Mouse (Mus musculus) mature B cell (primary cell): ENCODE data around the gene Smad6.

Source experiments
- in situ Hi-C: fragments of 300-500 bp; cut with MboI; formaldehyde crosslinking; loops from 2 replicates; pipeline ENCODE4 v1.14.3; 2019

The Smad6 gene

GRCm38 (mm10) chr9:63982937-63983632 is 38.8 kb downstream of the Smad6 start:
- in situ Hi-C loops = no loop called here

GRCm38 (mm10) chr9:63981912-63982311 is 39.9 kb downstream of the Smad6 start:
- in situ Hi-C loops = no loop called here

- in situ Hi-C loops = no loop called here
Measured at GRCm38 (mm10) chr9:63981371-63981770, 40.5 kb downstream of the Smad6 start.

GRCm38 (mm10) chr9:63980179-63981086 is 41.4 kb downstream of the Smad6 start:
- in situ Hi-C loops = no loop called here

- in situ Hi-C loops = no loop called here
Measured at GRCm38 (mm10) chr9:63979275-63979674, 42.6 kb downstream of the Smad6 start.

GRCm38 (mm10) chr9:63978682-63979081 is 43.2 kb downstream of the Smad6 start:
- in situ Hi-C loops = no loop called here

GRCm38 (mm10) chr9:63975996-63976395 is 45.9 kb downstream of the Smad6 start:
- in situ Hi-C loops = no loop called here

- in situ Hi-C loops = no loop called here
Measured at GRCm38 (mm10) chr9:63974258-63975023, 47.4 kb downstream of the Smad6 start.

- in situ Hi-C loops = no loop called here
Measured at GRCm38 (mm10) chr9:63973662-63974190, 48.1 kb downstream of the Smad6 start.

- in situ Hi-C loops = no loop called here
Measured at GRCm38 (mm10) chr9:63972576-63973290, 49.1 kb downstream of the Smad6 start.

- in situ Hi-C loops = no loop called here
Measured at GRCm38 (mm10) chr9:63971557-63971956, 50.3 kb downstream of the Smad6 start.

GRCm38 (mm10) chr9:63970836-63971235 is 51.0 kb downstream of the Smad6 start:
- in situ Hi-C loops = no loop called here

- in situ Hi-C loops = no loop called here
Measured at GRCm38 (mm10) chr9:63970388-63970787, 51.5 kb downstream of the Smad6 start.

GRCm38 (mm10) chr9:63969467-63969866 is 52.4 kb downstream of the Smad6 start:
- in situ Hi-C loops = no loop called here

- in situ Hi-C loops = no loop called here
Measured at GRCm38 (mm10) chr9:63968592-63968991, 53.3 kb downstream of the Smad6 start.

- in situ Hi-C loops = no loop called here
Measured at GRCm38 (mm10) chr9:63967408-63968172, 54.3 kb downstream of the Smad6 start.

GRCm38 (mm10) chr9:63965579-63965981 is 56.3 kb downstream of the Smad6 start:
- in situ Hi-C loops = no loop called here

GRCm38 (mm10) chr9:63961881-63962280 is 60.0 kb downstream of the Smad6 start:
- in situ Hi-C loops = no loop called here

GRCm38 (mm10) chr9:63960829-63961185 is 61.1 kb downstream of the Smad6 start:
- in situ Hi-C loops = no loop called here

- in situ Hi-C loops = no loop called here
Measured at GRCm38 (mm10) chr9:63959933-63960828, 61.7 kb downstream of the Smad6 start.
